Mouse (Mus musculus) layer of hippocampus, postnatal 36 days (tissue): Measurements from ENCODE around the gene Fcrl1. TPM values are rescaled to one million over a fixed set of nuclear protein-coding genes. Genes with fewer than 3 reads are reported as not detected.
A peak's percentile ranks its signal among the peaks of the same experiment; 100 is the strongest.

ENCODE experiments used
- DNase-seq, 2 experiments: peaks; one replicate each; pipeline ENCODE4 v3.0.0; 2022
- total RNA-seq, 2 experiments: library from RNA; stranded (reverse); gene quantifications; 2 replicates each; pipeline ENCODE4 v1.2.3; 2021

Fcrl1 gene
- total RNA-seq, 2 experiments from 2014 or later: 0.38 TPM; not detected in 1

- peak; percentile 11 to 13 for DNase-seq
Observed at GRCm38 (mm10) chr3:87411150-87411549, 35.0 kb downstream of the Fcrl1 start.

DNA sequence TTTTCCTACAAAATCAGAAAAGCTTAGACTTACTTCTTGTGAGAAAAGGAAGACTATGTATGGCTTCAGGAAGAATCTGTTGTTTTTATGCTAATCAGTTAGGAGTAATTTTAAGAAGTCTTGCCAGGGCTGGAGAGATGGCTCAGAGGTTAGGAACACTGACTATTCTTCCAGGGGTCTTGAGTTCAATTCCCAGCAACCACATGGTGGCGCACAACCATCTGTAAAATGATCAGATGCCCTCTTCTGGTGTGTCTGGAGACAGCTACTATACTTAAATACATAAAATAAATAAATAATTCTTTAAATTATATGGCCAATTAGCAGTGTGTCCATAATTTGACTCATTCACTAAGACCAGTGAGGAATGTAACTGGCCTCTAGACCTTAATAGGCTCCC is 44.5 kb downstream of the Fcrl1 start:
- DNase-seq: no peak

DNA sequence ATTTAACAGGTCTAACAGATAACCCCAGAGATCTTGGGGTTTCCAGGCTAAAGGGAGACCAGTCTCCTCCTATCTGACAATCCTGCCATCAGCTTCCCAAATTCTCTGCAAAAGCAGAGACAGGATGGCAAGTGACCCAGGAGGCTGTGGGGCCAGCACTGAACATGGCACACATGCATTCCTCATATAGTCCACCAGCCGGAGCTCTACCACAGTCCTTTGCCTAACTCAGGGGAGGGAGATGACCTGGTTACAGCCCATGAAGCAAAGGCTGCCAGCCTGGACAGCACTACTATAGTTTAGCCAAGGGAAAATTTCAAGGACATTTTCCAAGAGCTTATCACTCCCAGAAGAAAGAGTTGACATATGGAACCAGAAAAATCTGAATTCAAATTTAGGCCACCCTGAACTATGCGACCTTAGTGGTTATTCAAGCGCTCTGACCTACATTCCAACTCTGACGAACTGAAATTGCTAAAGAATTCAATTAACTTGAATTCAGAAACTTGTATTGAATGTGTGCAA is 46.3 kb downstream of the Fcrl1 start:
- no peak for DNase-seq

GRCm38 (mm10) chr3:87435479-87435878 is 59.3 kb downstream of the Fcrl1 start, which contains the start of gene Fcrl5:
Fcrl5 (plus strand) TSS chr3:87435773.
- no peak for DNase-seq

DNA sequence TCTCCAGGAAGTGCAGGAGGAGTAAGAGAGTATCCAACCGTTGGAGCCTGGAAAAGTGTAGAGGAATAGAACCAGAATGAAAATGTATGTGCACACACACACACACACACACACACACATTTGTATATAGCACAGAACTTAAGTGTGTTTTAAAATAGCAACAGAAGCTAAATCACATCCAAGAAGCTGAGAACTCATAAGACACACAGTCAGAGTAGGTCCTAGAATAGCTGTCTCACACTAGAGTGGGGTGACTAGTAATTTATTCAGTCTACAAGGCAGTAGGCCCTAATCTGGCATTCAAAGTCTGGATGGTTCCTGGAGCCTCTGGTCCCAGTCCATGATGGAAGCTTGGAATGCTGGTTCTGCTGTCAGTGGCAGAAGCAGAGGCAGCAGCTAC is 64.4 kb downstream of the Fcrl1 start:
- DNase-seq: no peak

- no peak for DNase-seq
Observed at GRCm38 (mm10) chr3:87443968-87444367, 67.8 kb downstream of the Fcrl1 start.

Other genes starting within 250 kb of the Fcrl1 start
- gene Kirrel, start 201.6 kb upstream of the Fcrl1 start, total RNA-seq: 1 to 10 TPM; 3.2 to 4.3 TPM
- 10 to 100 TPM; 30.3 to 30.5 TPM for gene Fcrls, start 112.6 kb upstream of the Fcrl1 start, total RNA-seq
- not detected for gene Cd5l, start 18.5 kb upstream of the Fcrl1 start, total RNA-seq
- not detected for gene Fcrl5, start 59.4 kb downstream of the Fcrl1 start, total RNA-seq
- gene Etv3, start 149.0 kb downstream of the Fcrl1 start, total RNA-seq: 10 to 100 TPM; 23.2 TPM
- gene Arhgef11, start 241.2 kb downstream of the Fcrl1 start, total RNA-seq: 10 to 100 TPM; 60.5 to 62.4 TPM